Mouse (Mus musculus): ENCODE data around the gene Gpr61.

Gene Gpr61

GRCm38 (mm10) chr3:108178756-108179715 lies 24.4 kb upstream of the Gpr61 start:
- no peak for DNase-seq

- peak; percentile 53 to 62 for DNase-seq
Measured at GRCm38 (mm10) chr3:108174672-108175531, 20.2 kb upstream of the Gpr61 start.

- no peak for DNase-seq
Measured at GRCm38 (mm10) chr3:108169199-108169598, 14.5 kb upstream of the Gpr61 start.

GRCm38 (mm10) chr3:108167499-108167898 lies 12.8 kb upstream of the Gpr61 start:
- DNase-seq = no peak

GRCm38 (mm10) chr3:108166486-108167211 lies 12.0 kb upstream of the Gpr61 start:
- DNase-seq = no peak

GRCm38 (mm10) chr3:108165532-108166315 lies 11.0 kb upstream of the Gpr61 start:
- DNase-seq = no peak

- peak; percentile 84 to 88 for DNase-seq
Measured at GRCm38 (mm10) chr3:108164807-108165206, 10.1 kb upstream of the Gpr61 start.

- no peak for DNase-seq
Measured at GRCm38 (mm10) chr3:108164091-108164490, 9.4 kb upstream of the Gpr61 start.

- no peak for DNase-seq
Measured at GRCm38 (mm10) chr3:108158383-108159037, 3.8 kb upstream of the Gpr61 start.

GRCm38 (mm10) chr3:108152290-108152689 lies 2.4 kb downstream of the Gpr61 start:
- DNase-seq = no peak

- peak; percentile 84 to 88 for DNase-seq
Measured at GRCm38 (mm10) chr3:108147386-108148235, 7.1 kb downstream of the Gpr61 start.

GRCm38 (mm10) chr3:108146671-108147070 lies 8.0 kb downstream of the Gpr61 start:
- no peak for DNase-seq

GRCm38 (mm10) chr3:108145534-108146445 lies 8.9 kb downstream of the Gpr61 start, which contains the start of gene Gnai3:
Gnai3 (minus strand) TSS chr3:108146146.
- peak; percentile 90 to 93 for DNase-seq

- DNase-seq = no peak
Measured at GRCm38 (mm10) chr3:108140786-108141185, 13.9 kb downstream of the Gpr61 start.

GRCm38 (mm10) chr3:108139113-108139512 lies 15.6 kb downstream of the Gpr61 start:
- no peak for DNase-seq

- DNase-seq = peak in 1 of 2 experiments; percentile 9
Measured at GRCm38 (mm10) chr3:108134701-108135100, 20.0 kb downstream of the Gpr61 start.

GRCm38 (mm10) chr3:108132484-108132883 lies 22.2 kb downstream of the Gpr61 start:
- no peak for DNase-seq

- no peak for DNase-seq
Measured at GRCm38 (mm10) chr3:108131821-108132220, 22.9 kb downstream of the Gpr61 start.

GRCm38 (mm10) chr3:108131216-108131615 lies 23.5 kb downstream of the Gpr61 start:
- DNase-seq = no peak

All from cerebellum, adult 18-20 months (tissue).